Mouse (Mus musculus): ENCODE measurements at regions not wholly inside any gene's neighbourhood (a gene's known extent, or its start where the extent isn't known, plus 50 kb on each side); places are given as distances from the start of the nearest gene placed in this dataset.

DNA sequence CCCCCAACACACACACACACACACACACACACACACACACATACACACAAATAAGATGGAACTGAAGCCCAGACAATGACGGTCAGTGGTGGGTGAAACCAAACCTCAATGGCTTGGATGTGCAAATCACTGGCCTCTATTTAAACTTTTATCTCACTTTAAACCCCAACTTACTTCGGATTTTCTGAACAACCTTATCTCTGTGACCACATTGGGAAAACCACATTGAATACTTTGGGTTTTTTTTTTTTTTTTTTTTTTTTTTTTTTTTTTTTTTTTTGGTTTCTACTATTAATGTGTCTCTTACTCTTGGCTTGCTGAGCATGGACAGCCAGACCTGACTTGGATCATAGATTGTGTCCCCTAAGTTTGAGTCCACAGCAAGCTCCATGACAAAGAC lies 123.2 kb upstream of the Fer start:
- TF ChIP-seq CTCF (conservative IDR thresholded peaks at IDR 0.05; ENCODE audit: low read length) (no peak), NANOG (IDR thresholded peaks at IDR 0.05; ENCODE audit: borderline replicate concordance, low read length) (no peak), POU5F1 (IDR thresholded peaks at IDR 0.05; ENCODE audit: borderline replicate concordance, low read length) (no peak)
